Mouse (Mus musculus): ENCODE data around the gene Rnf26. TPM values are rescaled to one million over a fixed set of nuclear protein-coding genes. Genes with fewer than 3 reads are reported as not detected.

Rnf26 gene
- polyA plus RNA-seq (2015; fragmentation: Illumina TruSeq; extraction: RNeasy Lipid Tissue Mini Kit (QIAGEN cat#74804); ENCODE audit: insufficient read depth, low replicate concordance), result 10.6 TPM

DNA sequence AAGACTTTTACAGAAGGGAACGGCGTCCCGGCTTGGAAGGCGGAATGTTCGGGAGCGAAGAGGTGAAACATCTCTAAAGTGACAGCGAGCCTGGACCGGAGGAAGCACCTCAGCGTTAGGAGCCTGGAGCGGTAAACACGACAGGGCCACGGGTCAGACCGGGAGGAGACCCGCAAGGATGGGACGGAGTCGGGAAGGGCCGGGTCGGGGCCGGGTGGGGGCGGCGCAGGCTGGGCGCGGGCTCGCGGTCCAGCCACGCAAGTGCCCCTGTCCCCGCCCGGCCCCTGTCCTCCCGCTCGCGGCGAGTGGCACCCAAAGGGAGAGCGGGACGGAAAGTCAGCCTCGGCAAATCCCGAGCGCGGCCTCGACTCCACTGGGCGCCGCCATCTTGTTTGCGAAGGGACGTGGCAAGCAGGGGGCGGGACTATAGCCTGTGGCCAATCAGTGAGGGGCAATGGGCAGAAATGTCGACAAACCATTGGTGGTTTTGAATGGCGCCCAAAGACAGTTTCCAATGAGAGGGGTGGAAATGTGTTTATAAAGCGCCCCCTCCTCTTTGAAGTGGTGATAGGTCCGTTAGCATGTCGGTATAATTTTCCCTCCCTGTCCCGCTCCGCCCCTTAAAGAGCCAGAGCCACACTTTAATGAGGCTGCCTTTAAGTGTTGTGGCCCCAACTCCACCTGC, at the start of gene Rnf26, which contains the start of gene Gm49380:
Gene Rnf26, minus strand, starts transcription at position 413 of the 685 bp plus-strand sequence.
Gene Gm49380, minus strand, starts transcription at position 396 of the 685 bp plus-strand sequence.

DNA sequence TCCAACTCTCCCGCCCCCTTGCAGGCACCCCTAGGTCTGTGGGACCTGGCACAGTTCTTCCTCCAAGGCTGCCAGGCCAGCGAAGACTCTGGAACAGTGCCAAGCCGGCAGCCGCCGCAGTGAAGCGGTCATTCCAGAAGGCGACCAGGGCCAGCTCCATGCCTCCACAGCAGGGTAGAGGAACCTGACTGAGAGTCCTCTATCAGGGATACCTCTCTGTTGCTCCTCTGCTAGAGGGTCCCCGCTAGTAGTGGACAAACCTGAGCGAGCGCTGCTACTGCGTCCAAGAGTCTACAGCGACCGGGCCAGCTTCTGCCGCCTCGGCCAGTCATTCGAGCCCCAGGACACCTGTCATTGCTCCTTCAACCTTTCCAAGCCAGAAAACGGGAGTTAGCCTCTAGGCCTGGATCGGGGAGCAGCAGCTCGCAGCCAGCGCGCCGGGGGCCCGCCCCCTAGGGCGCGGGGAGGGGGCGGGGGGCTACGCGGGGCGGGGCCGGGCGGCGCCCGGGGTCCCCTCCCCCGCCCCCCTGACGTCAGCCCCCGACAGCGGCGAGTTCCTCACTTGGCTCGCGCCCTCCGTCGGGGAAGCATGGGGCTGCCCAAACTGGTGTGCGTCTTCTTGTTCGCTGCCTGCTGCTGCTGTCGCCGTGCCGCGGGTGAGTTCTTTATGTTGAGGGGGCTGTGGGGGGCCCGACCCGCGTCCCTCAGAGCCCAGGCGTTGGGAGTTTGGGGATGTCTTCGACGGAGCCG, 21.0 kb upstream of the Rnf26 start, which contains the start of gene Mcam:
Gene Mcam, plus strand, starts transcription at position 369 of the 750 bp plus-strand sequence.

DNA sequence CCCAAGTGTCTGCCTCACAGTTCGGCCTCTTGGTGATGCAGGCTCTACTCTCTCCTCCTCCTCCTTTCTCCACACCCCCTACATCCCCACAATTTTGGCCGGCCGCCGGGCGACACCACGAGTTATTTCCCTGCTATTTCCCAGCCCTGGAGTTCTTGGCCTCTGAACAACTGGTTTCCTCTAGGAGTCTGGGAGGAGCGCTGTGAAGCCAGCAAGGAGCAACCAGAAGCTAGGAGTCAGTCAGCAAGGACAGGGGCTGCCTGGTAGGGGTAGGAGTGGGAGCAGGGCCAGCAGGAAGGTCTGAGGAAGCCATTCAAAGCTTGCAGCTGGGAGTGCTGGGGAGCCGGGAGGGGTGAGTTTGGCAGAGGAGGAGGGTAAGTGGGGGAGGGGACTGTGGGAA, 6.2 kb downstream of the Rnf26 start, which contains the start of gene C1qtnf5:
Gene C1qtnf5, plus strand, starts transcription at position 136 of the 400 bp plus-strand sequence.

DNA sequence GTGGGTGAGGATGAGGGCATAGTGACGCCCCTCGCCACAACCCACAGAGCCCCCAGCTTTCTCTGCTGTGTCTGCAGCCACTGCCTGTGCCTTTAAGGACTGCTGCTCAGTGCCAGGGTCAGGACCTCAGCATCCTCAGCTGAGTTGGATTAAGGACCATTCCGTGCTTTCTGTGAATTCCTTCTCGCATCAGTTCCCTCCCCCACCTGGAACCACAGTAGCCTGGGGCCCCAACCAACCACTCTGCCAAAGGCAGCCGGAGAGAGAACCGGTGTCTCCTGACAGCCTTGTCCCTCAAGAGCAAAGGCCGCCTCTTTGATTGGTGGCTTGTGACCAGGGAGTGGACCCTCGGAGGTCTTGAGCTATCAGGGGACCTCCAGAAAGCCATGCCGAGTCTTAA, 11.8 kb downstream of the Rnf26 start, which contains the start of gene Mfrp:
Gene Mfrp, plus strand, starts transcription at position 240 of the 400 bp plus-strand sequence.

DNA sequence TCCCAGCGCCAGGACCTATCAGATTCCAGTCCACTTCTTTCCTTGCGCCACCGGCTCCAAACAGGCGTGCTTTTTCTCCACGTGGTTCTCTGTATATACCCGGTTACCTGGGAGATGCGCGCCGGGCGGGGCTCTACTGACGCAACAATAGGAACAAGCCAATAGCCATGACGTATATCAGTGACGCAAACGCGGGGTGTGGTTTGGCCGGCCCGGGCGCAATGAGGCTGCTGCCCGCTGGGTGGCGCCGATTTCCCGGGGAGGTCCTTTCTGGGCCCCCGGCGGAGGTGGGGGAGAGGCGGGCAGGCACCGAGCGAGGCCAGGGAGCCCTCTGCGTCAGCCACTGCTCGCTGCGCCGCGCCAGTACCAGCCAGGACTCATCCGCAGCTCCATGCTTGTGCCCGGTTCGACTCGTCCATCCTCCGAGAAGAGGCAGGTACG, 46.5 kb downstream of the Rnf26 start, which contains the start of gene Usp2:
Gene Usp2, plus strand, starts transcription at position 237 of the 441 bp plus-strand sequence.

Other genes with a start within 250 kb of the Rnf26 start
- gene Thy1, start 70.1 kb downstream of the Rnf26 start, polyA plus RNA-seq (2015; fragmentation: Illumina TruSeq; extraction: RNeasy Lipid Tissue Mini Kit (QIAGEN cat#74804); ENCODE audit: insufficient read depth, low replicate concordance), result 130 TPM
- 0.69 TPM for gene Usp2, start 46.5 kb downstream of the Rnf26 start, polyA plus RNA-seq (2015; fragmentation: Illumina TruSeq; extraction: RNeasy Lipid Tissue Mini Kit (QIAGEN cat#74804); ENCODE audit: insufficient read depth, low replicate concordance)
- gene Mfrp, start 11.8 kb downstream of the Rnf26 start, polyA plus RNA-seq (2015; fragmentation: Illumina TruSeq; extraction: RNeasy Lipid Tissue Mini Kit (QIAGEN cat#74804); ENCODE audit: insufficient read depth, low replicate concordance), result not detected
- 1.6 TPM for gene C1qtnf5, start 6.3 kb downstream of the Rnf26 start, polyA plus RNA-seq (2015; fragmentation: Illumina TruSeq; extraction: RNeasy Lipid Tissue Mini Kit (QIAGEN cat#74804); ENCODE audit: insufficient read depth, low replicate concordance)
- gene Gm49380, start within 50 bp of the Rnf26 start, polyA plus RNA-seq (2015; fragmentation: Illumina TruSeq; extraction: RNeasy Lipid Tissue Mini Kit (QIAGEN cat#74804); ENCODE audit: insufficient read depth, low replicate concordance), result not detected
- 15.1 TPM for gene Mcam, start 21.0 kb upstream of the Rnf26 start, polyA plus RNA-seq (2015; fragmentation: Illumina TruSeq; extraction: RNeasy Lipid Tissue Mini Kit (QIAGEN cat#74804); ENCODE audit: insufficient read depth, low replicate concordance)
- 112 TPM for gene Cbl, start 120.5 kb upstream of the Rnf26 start, polyA plus RNA-seq (2015; fragmentation: Illumina TruSeq; extraction: RNeasy Lipid Tissue Mini Kit (QIAGEN cat#74804); ENCODE audit: insufficient read depth, low replicate concordance)
- not detected for gene Ccdc153, start 127.2 kb upstream of the Rnf26 start, polyA plus RNA-seq (2015; fragmentation: Illumina TruSeq; extraction: RNeasy Lipid Tissue Mini Kit (QIAGEN cat#74804); ENCODE audit: insufficient read depth, low replicate concordance)
- gene Pdzd3, start 138.0 kb upstream of the Rnf26 start, polyA plus RNA-seq (2015; fragmentation: Illumina TruSeq; extraction: RNeasy Lipid Tissue Mini Kit (QIAGEN cat#74804); ENCODE audit: insufficient read depth, low replicate concordance), result 0.10 TPM
- gene Nlrx1, start 155.1 kb upstream of the Rnf26 start, polyA plus RNA-seq (2015; fragmentation: Illumina TruSeq; extraction: RNeasy Lipid Tissue Mini Kit (QIAGEN cat#74804); ENCODE audit: insufficient read depth, low replicate concordance), result 2.2 TPM
- gene Abcg4, start 175.1 kb upstream of the Rnf26 start, polyA plus RNA-seq (2015; fragmentation: Illumina TruSeq; extraction: RNeasy Lipid Tissue Mini Kit (QIAGEN cat#74804); ENCODE audit: insufficient read depth, low replicate concordance), result 1.8 TPM
- 40.4 TPM for gene Hinfp, start 192.2 kb upstream of the Rnf26 start, polyA plus RNA-seq (2015; fragmentation: Illumina TruSeq; extraction: RNeasy Lipid Tissue Mini Kit (QIAGEN cat#74804); ENCODE audit: insufficient read depth, low replicate concordance)
- gene C2cd2l, start 206.8 kb upstream of the Rnf26 start, polyA plus RNA-seq (2015; fragmentation: Illumina TruSeq; extraction: RNeasy Lipid Tissue Mini Kit (QIAGEN cat#74804); ENCODE audit: insufficient read depth, low replicate concordance), result 5.9 TPM
- 16.7 TPM for gene Dpagt1, start 212.5 kb upstream of the Rnf26 start, polyA plus RNA-seq (2015; fragmentation: Illumina TruSeq; extraction: RNeasy Lipid Tissue Mini Kit (QIAGEN cat#74804); ENCODE audit: insufficient read depth, low replicate concordance)
- 18.5 TPM for gene H2afx, start 221.2 kb upstream of the Rnf26 start, polyA plus RNA-seq (2015; fragmentation: Illumina TruSeq; extraction: RNeasy Lipid Tissue Mini Kit (QIAGEN cat#74804); ENCODE audit: insufficient read depth, low replicate concordance)
- 79.9 TPM for gene Hmbs, start 230.7 kb upstream of the Rnf26 start, polyA plus RNA-seq (2015; fragmentation: Illumina TruSeq; extraction: RNeasy Lipid Tissue Mini Kit (QIAGEN cat#74804); ENCODE audit: insufficient read depth, low replicate concordance)
- 50.6 TPM for gene Vps11, start 248.2 kb upstream of the Rnf26 start, polyA plus RNA-seq (2015; fragmentation: Illumina TruSeq; extraction: RNeasy Lipid Tissue Mini Kit (QIAGEN cat#74804); ENCODE audit: insufficient read depth, low replicate concordance)